Mouse (Mus musculus) stomach, embryonic 16.5 days (tissue): ENCODE measurements around the gene Dennd2c. TPM values are rescaled to one million over a fixed set of nuclear protein-coding genes. Genes with fewer than 3 reads are reported as not detected.

ENCODE experiments used
- ATAC-seq: fragments of 200-750 bp; cut with Nextera tagmentation; 2 replicates; pipeline ENCODE4 v1.8.0; 2017; ENCODE audit warnings: moderate number of reproducible peaks, moderate TSS enrichment; ENCODE audit not compliant: insufficient read depth, low FRiP score
- H3K27ac ChIP-seq: fragments of 300-500 bp; sonication (generic); 2 replicates; pipeline ENCODE4 v1.5.1; 2014; ENCODE audit warnings: low read length
- H3K27me3 ChIP-seq: fragments of 300-500 bp; sonication (generic); 2 replicates; pipeline ENCODE4 v1.6.1; 2014; ENCODE audit warnings: low read length, control low read depth, mixed read lengths; ENCODE audit not compliant: control insufficient read depth, insufficient read depth
- H3K36me3 ChIP-seq: fragments of 300-500 bp; sonication (generic); 2 replicates; pipeline ENCODE4 v1.6.1; 2014; ENCODE audit warnings: low read length; ENCODE audit not compliant: control insufficient read depth, insufficient read depth
- H3K4me1 ChIP-seq: fragments of 300-500 bp; sonication (generic); 2 replicates; pipeline ENCODE4 v1.6.1; 2014; ENCODE audit warnings: low read length, control low read depth, mixed read lengths; ENCODE audit not compliant: control insufficient read depth, insufficient read depth
- H3K4me2 ChIP-seq: fragments of 300-500 bp; sonication (generic); 2 replicates; pipeline ENCODE4 v1.6.1; 2014; ENCODE audit warnings: low read depth, low read length, mixed read lengths
- H3K4me3 ChIP-seq: fragments of 300-500 bp; sonication (generic); replicated peaks from 2 replicates; pipeline ENCODE4 v1.5.1; 2014; ENCODE audit warnings: mild to moderate bottlenecking, low read length
- H3K9ac ChIP-seq: fragments of 300-500 bp; sonication (generic); 2 replicates; pipeline ENCODE4 v1.6.1; 2014; ENCODE audit warnings: low read length
- H3K9me3 ChIP-seq: fragments of 300-500 bp; sonication (generic); replicated peaks from 2 replicates; pipeline ENCODE4 v1.6.1; 2016; ENCODE audit warnings: low read length, control low read depth; ENCODE audit not compliant: control insufficient read depth
- WGBS: fragments of 180-500 bp; shearing (Covaris S2); extraction: QIAGEN DNeasy Blood & Tissue Kit; methylation state at CpG from one replicate; pipeline ENCODE4 v1.1.7; 2014; 5-methylcytosine and 5-hydroxymethylcytosine counted together
- polyA plus RNA-seq: library from polyadenylated mRNA; unstranded; fragments of >200 nt; fragmentation: Nextera tagmentation; extraction: Ambion mirVana; gene quantifications from 2 replicates; pipeline ENCODE4 v1.2.1, GENCODE M21; 2015

Gene Dennd2c
- polyA plus RNA-seq, 1 experiment from 2014 or later = 9.9 TPM

- Histone ChIP-seq H3K4me2 (no peak overlapping the region), H3K27ac (no peak overlapping the region), H3K4me3 (no peak overlapping the region), H3K9me3 (no peaks in the 10 kb centered on the region), H3K4me1 (no peaks in the 10 kb centered on the region), H3K9ac (no peak overlapping the region), H3K36me3 (no peaks in the 10 kb centered on the region), H3K27me3 (no peaks in the 10 kb centered on the region)
- 86% methylated on average over 9 of the region's 9 CpGs for WGBS
- no peak for ATAC-seq
Measured at GRCm38 (mm10) chr3:103076476-103076875, 25.9 kb upstream of the Dennd2c start.

- Histone ChIP-seq H3K4me2 (no peak overlapping the region), H3K27me3 (no peaks in the 10 kb centered on the region), H3K27ac (no peak overlapping the region), H3K9ac (no peak overlapping the region), H3K4me1 (no peaks in the 10 kb centered on the region), H3K9me3 (no peaks in the 10 kb centered on the region), H3K4me3 (no peak overlapping the region), H3K36me3 (no peaks in the 10 kb centered on the region)
- WGBS = 88% methylated on average over 9 of the region's 9 CpGs
- no peak for ATAC-seq
Measured at GRCm38 (mm10) chr3:103079301-103079700, 23.1 kb upstream of the Dennd2c start.

GRCm38 (mm10) chr3:103081051-103081450 lies 21.4 kb upstream of the Dennd2c start:
- H3K9ac ChIP-seq = no peak overlapping the region
- H3K4me1 ChIP-seq = no peaks in the 10 kb centered on the region
- no peak overlapping the region for H3K4me3 ChIP-seq
- WGBS = 78% methylated on average over 11 of the region's 11 CpGs
- H3K36me3 ChIP-seq = no peaks in the 10 kb centered on the region
- H3K27me3 ChIP-seq = no peaks in the 10 kb centered on the region
- H3K4me2 ChIP-seq = no peak overlapping the region
- no peak overlapping the region for H3K27ac ChIP-seq
- no peaks in the 10 kb centered on the region for H3K9me3 ChIP-seq
- no peak for ATAC-seq

GRCm38 (mm10) chr3:103081861-103082453 lies 20.4 kb upstream of the Dennd2c start:
- Histone ChIP-seq H3K27me3 (no peaks in the 10 kb centered on the region), H3K9me3 (no peaks in the 10 kb centered on the region), H3K27ac (no peak overlapping the region), H3K4me1 (no peaks in the 10 kb centered on the region), H3K4me2 (no peak overlapping the region), H3K9ac (no peak overlapping the region), H3K4me3 (no peak overlapping the region), H3K36me3 (no peaks in the 10 kb centered on the region)
- ATAC-seq = no peak
- WGBS = 77% methylated on average over 17 of the region's 17 CpGs

- Histone ChIP-seq H3K4me3 (no peak overlapping the region), H3K4me2 (no peak overlapping the region), H3K9ac (no peak overlapping the region), H3K27me3 (no peaks in the 10 kb centered on the region), H3K4me1 (no peaks in the 10 kb centered on the region), H3K9me3 (no peaks in the 10 kb centered on the region), H3K36me3 (no peaks in the 10 kb centered on the region), H3K27ac (no peak overlapping the region)
- WGBS = 87% methylated on average over 5 of the region's 5 CpGs
- no peak for ATAC-seq
Measured at GRCm38 (mm10) chr3:103082761-103083160, 19.6 kb upstream of the Dennd2c start.

GRCm38 (mm10) chr3:103085986-103086385 lies 16.4 kb upstream of the Dennd2c start:
- H3K36me3 ChIP-seq = no peaks in the 10 kb centered on the region
- no peaks in the 10 kb centered on the region for H3K9me3 ChIP-seq
- H3K27ac ChIP-seq = no peak overlapping the region
- no peak overlapping the region for H3K4me2 ChIP-seq
- H3K4me1 ChIP-seq = no peaks in the 10 kb centered on the region
- no peak for ATAC-seq
- no peaks in the 10 kb centered on the region for H3K27me3 ChIP-seq
- 71% methylated on average over 3 of the region's 3 CpGs for WGBS
- no peak overlapping the region for H3K4me3 ChIP-seq
- no peak overlapping the region for H3K9ac ChIP-seq

- 97% methylated on average over 2 of the region's 2 CpGs for WGBS
- no peak overlapping the region for H3K4me2 ChIP-seq
- no peak for ATAC-seq
Measured at GRCm38 (mm10) chr3:103091753-103092152, 10.7 kb upstream of the Dennd2c start.

GRCm38 (mm10) chr3:103098662-103099061 lies 3.7 kb upstream of the Dennd2c start:
- Histone ChIP-seq H3K4me3 (no peak overlapping the region), H3K36me3 (no peaks in the 10 kb centered on the region), H3K4me1 (peaks cover 4% of the 10 kb centered on the region), H3K27me3 (no peaks in the 10 kb centered on the region), H3K9me3 (no peaks in the 10 kb centered on the region), H3K9ac (no peak overlapping the region), H3K27ac (no peak overlapping the region), H3K4me2 (no peak overlapping the region)
- WGBS = 70% methylated on average over 23 of the region's 23 CpGs
- no peak for ATAC-seq

More at GRCm38 (mm10) chr3:103091753-103092152, 10.7 kb upstream of the Dennd2c start:
- H3K9me3 ChIP-seq = no peaks in the 10 kb centered on the region
- no peaks in the 10 kb centered on the region for H3K27me3 ChIP-seq
- H3K9ac ChIP-seq = no peak overlapping the region
- no peaks in the 10 kb centered on the region for H3K36me3 ChIP-seq
- H3K4me3 ChIP-seq = no peak overlapping the region
- H3K4me1 ChIP-seq = no peaks in the 10 kb centered on the region
- H3K27ac ChIP-seq = no peak overlapping the region

- Histone ChIP-seq H3K9ac (no peak overlapping the region), H3K4me3 (no peak overlapping the region), H3K27me3 (no peaks in the 10 kb centered on the region), H3K9me3 (no peaks in the 10 kb centered on the region), H3K27ac (no peak overlapping the region), H3K4me1 (peaks cover 4% of the 10 kb centered on the region), H3K4me2 (no peak overlapping the region), H3K36me3 (no peaks in the 10 kb centered on the region)
- WGBS = 84% methylated on average over 6 of the region's 6 CpGs
- ATAC-seq = no peak
Measured at GRCm38 (mm10) chr3:103099667-103100066, 2.7 kb upstream of the Dennd2c start.
